Mouse (Mus musculus): ENCODE results near the gene B4galt3.

Gene B4galt3

DNA sequence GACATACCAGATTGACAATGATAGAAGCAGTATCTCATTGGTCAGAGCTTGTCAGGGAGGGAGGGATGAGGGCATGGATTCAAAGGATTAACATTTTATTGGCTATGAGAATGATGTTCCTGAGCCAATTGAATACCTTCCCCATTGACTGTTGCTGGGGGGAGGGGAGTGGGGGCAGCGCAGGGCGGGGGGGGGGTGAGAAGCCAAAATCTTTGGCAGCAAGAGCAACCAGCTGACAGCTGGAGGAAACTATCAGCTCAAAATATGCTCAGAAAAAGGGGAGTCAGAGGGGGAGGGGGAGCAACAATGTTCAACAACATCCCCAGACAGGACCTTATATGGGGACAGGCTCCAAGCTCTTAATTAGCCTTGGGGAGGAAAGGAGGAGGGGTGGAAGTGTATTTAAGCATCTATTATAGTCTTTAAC lies 6.9 kb upstream of the B4galt3 start:
- DNase-seq (ENCODE audit: low read depth, low spot score) = peak; percentile 83

DNA sequence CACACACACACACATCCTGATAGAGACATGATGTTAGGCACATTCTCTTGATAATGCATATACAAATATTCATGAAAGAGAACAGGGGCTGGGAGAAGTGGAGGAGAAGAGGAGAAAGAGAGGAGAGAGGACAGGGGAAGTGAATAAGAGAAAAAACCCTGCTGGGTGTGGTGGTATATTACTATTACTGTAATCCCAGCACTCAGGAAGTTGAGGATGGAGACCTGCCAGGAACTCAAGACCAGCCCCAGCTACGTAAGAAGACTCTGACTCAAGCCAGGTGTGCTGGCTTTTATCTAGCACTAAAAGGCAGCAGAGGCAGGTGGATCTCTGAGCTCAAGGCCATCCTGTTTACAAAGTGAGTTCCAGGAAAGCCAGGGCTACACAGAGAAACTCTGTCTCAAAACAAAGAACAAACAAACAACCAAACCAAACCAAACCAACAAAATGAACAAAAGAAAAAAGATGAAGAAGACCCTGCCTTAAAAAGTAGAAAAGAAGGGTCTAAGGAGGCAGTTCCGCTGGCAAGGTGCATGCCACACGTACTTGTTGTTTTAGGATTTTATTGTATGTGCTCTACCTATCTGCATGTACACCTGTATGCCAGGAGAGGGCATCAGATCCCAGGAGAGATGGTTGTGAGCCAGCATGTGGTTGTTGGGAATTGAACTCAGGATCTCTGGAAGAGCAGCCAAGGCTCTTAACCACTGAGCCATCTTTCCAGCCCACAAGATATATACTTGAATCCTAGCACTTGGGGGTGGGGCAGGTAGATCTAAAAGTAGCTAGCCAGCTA lies 6.3 kb upstream of the B4galt3 start:
- DNase-seq (ENCODE audit: low read depth, low spot score) = no peak

DNA sequence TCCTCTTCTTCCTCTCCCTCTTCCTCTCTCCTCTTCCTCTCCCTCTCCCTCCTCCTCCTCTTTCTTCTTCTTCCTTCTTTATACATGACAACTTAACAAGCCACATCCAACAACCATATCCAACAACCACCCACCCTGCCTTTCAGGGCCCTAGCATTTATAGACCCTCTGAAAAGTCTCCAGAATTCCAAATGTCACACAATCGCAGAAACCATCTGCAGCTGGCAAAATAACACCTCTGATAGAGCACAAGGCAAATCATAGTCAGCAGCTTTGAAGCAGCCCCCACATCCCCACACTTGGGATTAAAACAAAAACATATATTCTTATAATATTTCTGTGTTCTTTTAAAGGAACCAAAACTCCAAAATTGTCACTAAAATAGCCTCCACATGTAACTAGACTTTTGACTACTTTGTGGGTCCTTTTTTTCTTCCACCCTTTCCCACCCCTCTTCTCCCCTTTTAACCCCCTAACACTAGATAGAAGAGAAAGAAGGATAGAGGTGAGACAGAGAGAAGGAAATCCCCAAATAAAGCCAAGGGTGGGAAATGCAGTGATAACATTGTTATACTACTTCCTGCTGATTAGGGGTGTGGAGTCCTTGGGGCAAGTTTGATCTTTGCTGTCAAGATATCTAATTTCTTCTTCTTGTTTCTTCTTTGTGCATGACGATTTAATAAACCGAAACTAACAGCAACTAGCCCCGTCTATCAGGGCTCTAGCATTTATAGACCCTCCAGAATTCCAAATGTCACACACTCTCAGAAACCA lies 4.0 kb upstream of the B4galt3 start:
- DNase-seq (ENCODE audit: low read depth, low spot score) = no peak

DNA sequence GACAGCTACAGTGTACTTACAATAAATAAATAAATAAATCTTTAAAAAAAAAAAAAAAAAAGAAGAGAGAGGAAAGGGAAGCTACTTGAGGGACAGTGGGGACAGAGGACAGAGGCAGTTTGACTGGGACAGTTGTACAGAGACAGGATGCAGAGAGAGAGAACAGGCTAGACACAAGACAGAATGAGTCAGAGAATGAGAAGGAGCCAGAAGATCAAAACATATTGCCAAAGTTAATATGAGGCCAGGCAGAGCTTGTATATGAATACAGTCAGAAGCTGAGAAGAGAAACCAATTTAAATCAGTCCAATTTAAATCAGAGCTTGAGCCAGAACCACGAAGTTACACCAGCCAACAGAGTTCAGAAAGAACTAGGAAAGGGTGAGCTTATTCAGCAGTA lies 1.8 kb upstream of the B4galt3 start:
- DNase-seq (ENCODE audit: low read depth, low spot score) = no peak

DNA sequence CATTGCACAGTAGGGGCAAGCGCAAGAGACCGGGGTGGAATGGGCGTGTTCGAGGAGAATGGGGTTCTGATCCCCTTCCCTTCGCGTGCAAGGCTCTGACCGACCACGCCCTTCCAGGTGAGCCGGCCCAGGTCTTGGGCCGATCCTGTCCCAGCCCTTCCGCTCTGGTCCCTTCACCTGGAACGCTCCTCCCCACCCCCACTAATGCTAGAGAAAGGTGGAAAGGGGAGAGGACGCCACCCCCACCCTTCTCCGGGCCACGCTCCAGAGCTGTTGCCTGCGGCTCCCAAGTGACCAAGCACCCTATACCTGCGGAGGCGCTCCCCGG lies 409 bp downstream of the B4galt3 start:
- no peak for DNase-seq (ENCODE audit: low read depth, low spot score)

DNA sequence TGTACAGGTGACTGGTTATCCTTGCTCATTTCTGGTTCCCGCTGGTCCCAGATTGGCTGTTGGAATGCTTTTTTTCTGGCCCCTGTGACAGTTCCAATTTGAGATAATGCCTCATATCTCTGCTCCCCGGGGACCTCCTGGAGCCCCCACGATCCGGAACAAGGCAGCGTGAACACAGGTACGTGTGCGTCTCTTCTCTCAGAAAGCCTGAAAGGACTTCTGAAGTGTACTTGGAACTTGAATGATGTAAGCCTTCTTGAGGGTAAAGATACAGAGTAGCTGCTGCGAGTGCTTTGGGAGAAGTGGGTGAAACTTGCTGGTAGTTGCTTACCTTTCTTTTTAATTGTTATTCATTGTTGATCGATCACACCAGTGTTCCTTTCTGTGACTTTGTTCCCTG lies 1.1 kb downstream of the B4galt3 start:
- DNase-seq (ENCODE audit: low read depth, low spot score) = no peak

DNA sequence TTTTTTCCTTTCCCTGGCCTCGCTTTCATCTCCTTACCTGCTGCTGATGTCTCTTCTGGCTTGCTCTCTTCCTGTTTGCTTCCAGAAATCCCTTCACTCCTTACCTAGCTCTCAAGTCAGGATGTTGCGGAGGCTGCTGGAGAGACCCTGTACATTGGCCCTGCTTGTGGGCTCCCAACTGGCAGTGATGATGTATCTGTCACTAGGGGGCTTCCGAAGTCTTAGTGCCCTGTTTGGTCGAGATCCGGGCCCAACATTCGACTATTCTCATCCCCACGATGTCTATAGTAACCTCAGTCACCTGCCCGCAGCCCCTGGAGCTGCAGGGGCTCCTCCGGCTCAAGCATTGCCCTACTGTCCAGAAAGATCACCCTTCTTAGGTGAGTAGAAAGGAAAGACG lies 1.5 kb downstream of the B4galt3 start:
- DNase-seq (ENCODE audit: low read depth, low spot score) = no peak

DNA sequence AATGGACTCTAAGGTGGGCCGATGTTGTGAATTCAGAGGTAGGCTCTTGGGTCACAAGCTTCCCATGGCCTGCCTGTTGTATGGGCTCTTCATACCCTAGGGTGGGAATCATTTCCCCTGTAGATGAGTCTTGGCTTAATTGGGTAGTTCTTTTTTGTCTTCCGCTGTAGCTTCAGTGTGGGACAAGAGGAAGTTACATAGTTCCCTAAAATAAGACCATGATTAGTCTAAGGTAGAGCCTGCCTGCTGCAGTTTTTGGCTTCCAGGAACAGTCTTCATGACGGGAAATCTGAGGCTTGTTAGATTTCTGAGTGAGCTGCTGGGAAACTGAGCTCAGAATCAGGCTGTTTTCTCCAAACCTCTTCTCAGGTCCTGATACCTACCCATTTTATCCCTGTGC lies 2.0 kb downstream of the B4galt3 start:
- no peak for DNase-seq (ENCODE audit: low read depth, low spot score)

DNA sequence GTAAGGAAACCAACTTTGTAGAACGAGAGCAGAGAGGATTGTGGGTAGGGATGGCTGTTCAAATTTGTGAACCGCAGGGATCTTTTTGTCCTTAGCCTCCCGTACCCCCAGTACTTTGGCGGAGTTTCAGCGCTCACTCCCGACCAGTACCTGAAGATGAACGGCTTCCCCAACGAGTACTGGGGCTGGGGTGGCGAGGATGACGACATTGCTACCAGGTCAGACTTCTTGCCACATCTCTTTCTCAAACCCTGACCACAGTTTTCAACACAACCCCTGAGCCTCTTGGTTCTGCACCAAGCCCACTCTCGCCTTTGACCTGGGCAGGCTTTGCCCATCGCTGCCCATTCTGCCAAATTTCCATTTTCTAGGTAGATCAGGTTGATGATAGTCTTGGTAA lies 4.0 kb downstream of the B4galt3 start:
- DNase-seq (ENCODE audit: low read depth, low spot score) = no peak

DNA sequence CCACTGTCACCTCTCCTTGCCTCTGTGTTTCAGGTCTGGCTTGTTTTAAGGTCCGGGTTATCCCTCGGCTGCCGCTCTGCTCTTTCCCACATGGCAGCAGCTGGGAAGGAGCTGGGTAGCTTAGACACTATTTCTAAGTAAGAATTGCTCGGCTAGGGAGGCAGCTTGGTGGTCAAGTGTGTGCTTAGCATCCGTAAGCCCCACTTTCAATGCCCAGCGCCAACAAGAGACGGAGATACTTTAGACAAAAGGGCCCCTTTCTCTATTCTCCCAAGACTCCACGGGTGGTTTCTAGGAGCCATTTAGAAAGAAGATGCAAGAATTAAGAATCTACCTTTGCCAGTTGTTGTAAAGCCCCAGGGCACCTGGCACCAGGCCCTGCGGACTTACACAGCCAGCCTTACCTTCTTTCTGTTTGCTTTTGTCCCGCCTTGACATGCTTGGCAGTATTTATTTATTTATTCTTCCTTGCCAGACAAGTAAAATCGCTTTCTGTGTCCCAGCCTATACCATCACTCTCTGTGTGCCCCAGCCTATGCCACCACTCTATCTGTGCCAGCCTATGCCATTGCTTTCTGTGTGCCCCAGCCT lies 5.1 kb downstream of the B4galt3 start:
- no peak for DNase-seq (ENCODE audit: low read depth, low spot score)

DNA sequence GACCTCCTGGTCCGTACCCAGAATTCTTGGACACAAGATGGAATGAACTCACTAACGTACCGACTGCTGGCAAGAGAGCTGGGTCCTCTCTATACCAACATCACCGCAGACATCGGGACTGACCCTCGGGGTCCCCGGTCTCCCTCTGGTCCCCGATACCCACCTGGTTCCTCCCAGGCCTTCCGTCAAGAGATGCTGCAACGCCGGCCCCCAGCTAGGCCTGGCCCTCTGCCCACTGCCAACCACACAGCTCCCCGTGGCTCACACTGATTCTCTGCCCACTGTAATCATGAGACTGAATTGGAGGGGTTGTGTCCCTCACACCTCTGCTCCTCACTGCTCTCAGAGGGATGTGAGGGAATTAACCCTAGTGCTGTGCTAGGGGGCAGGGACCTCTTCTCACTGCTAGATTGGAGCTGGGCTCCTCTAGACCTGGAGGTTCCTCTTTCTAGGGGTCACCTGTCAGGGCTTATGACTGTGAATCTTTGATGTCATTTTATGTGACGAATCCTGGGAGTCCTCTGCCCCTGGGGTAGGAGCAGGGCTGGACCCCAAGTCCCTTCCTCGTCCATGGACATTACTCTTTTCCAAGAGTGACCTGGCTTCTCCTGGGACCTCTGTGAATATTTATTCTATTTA lies 6.1 kb downstream of the B4galt3 start:
- DNase-seq (ENCODE audit: low read depth, low spot score) = no peak

DNA sequence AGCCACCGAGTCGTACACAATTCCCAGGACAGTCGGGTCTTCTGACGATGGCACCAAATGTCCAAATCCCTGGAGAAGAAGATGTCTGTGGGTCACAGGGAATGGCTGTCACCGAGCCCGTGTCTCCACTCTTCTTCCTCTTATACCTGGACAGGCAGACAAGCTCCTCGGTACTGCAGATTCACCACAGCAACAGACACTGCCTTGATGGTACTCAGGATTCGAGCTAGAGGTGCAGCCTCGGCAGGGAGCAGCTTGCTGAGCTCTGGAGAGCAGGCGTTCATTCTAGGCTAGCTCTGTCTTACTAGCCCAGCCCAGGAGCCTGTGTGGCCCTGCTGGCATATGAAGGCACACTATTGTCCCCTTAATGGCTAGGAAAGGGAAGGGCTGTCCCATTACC lies 7.6 kb downstream of the B4galt3 start:
- no peak for DNase-seq (ENCODE audit: low read depth, low spot score)

DNA sequence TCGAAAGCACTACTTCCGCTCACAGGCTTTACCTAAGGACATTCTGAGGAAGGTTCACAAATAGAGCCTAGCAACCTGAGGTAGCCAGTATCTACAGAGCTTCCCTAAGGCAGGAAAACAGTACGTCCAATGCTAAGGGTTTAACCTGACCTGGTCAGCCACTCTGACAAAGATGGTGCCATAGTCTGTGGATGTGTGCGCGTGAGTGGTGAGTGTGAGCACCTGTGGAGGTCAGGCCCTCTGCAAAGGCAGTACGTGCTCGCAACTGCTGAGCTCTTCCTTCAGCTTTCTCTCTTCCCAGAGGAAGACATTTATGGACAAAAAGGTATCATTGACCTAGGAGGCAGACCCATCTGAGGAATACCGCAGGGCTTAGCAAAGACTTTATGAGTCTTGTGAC lies 8.3 kb downstream of the B4galt3 start:
- no peak for DNase-seq (ENCODE audit: low read depth, low spot score)

DNA sequence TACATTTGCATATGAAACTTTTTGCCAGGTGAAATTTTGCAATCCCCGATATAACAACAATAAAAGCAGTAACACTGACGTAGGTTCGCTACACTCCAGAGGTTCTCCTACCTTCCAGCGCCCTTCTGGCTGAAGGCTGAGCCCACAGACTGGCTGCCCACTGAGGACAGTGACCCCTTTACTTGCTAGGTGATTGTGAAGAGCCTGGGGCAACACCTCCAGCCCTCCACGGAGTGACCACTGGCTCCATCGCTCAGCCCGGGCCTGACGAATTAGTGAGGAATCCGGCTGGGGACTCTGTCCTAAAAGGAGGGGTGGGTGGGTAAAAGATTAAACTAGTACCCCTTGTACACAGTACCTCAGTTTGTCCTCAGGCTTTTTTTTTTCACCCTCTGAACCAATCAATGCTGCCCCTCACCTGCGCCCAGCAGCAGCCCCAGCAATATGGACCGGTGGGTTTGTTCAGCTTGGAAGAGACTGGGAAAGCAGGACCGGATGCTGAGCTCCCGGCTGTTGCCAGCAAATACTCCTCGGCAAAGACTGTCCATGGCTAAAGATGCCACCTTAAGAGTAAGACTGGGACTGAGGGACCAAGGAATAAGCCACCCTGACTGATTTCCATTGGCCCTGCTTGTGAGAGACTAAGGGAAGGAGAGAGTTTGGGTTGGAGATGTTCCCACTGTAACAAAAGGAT lies 9.0 kb downstream of the B4galt3 start:
- no peak for DNase-seq (ENCODE audit: low read depth, low spot score)

DNA sequence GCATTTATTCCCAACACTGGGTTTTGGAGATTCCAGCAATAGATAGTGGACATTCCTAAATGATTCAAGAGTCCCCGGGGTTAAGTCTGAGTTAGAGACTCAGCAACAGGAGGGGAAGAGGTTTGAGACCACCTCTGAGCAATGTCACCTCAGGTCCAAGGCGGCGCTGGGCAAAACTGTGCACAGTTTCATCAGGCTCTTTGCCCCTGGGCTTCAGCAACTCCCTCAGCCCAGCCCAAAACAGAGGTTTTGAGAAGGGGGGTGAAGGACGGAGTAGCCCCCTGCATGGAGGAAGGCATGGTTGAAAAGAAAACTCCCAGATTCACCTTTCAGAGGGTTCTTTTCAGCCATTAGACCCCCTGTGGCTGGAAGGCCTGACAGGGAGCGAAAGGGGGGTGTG lies 9.6 kb downstream of the B4galt3 start:
- DNase-seq (ENCODE audit: low read depth, low spot score) = no peak

DNA sequence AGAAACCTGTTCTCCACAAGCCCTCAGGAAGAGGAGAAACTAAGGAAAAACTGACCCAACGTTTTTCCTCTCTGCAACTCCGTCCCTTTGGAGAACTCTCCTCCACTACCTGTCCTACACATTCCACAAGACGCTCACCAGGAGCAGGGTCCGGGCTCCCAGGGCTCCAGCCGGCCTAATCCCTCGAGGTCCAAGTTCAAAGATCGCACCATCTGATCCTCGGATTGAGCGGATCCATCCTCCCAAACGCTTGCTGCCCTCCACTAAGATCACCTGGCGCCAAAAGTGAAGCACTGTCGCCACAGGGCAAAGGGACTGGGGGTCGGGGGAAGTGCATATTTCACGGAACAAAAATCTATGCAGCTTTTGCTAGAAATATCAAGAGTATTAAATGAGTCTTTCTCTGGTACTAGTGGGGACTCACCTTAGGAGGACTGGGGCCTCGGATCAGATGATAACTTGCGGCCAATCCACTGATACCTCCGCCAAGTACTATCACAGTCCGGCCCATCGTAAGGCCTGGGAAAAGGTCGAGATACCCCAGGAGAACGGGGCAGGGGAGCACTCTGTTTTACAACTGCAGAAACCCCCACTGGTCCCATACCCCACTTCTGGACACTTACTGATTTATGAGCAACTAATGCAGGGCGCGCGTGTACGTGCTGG lies 10.3 kb downstream of the B4galt3 start:
- DNase-seq (ENCODE audit: low read depth, low spot score) = no peak

DNA sequence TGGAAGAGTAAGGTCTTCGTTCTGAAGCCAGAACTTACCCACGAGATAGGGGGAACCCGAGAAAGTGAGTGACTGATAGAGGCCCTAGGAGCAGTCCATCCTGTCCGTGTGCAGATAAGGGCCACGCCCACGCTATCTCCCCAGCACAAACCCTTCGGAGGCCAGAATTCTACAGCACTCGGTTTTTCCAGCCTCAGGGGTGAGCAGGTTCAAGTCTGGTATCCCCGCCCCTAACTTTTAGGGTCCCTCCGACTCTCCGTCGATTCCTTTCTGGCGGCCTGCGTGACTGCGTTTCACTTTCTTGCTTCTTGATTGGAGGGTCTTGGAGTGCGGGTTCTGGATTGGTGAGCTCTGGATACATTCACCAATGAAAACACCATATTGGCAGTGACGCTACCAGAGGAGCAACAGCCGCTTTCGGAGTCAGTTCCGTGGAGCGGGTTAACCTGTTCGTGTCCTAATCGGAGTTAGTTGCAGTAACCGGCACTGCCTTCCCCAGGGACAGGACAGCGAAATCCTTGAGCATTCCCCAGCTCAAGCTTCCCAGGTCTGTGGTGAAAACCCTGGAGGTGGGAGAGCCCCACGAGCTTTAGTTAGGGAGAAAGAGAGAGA lies 10.9 kb downstream of the B4galt3 start, which contains the start of gene Ppox:
Gene Ppox, minus strand, starts transcription at position 271 of the 612 bp plus-strand sequence.
- DNase-seq (ENCODE audit: low read depth, low spot score) = peak; percentile 97

DNA sequence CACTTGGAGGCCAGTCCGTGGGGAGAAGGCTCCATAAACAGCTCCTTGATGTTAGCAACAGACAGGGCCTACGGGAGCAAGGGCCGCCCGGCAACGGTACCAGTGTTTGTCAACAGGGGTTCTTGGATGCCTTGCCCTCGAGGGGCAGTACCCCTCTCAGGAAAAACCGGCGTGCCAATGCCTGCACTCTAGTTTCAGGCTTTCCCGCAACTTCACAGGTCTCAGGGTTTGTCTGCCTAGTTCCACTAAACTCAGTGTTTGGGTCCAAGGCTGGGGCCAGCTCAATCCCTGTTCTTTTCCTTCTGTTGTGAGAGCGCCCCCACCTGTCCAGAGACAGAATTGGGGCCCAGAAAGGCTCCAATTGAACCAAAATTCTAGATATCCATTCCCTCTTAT lies 11.4 kb downstream of the B4galt3 start:
- DNase-seq (ENCODE audit: low read depth, low spot score) = no peak

DNA sequence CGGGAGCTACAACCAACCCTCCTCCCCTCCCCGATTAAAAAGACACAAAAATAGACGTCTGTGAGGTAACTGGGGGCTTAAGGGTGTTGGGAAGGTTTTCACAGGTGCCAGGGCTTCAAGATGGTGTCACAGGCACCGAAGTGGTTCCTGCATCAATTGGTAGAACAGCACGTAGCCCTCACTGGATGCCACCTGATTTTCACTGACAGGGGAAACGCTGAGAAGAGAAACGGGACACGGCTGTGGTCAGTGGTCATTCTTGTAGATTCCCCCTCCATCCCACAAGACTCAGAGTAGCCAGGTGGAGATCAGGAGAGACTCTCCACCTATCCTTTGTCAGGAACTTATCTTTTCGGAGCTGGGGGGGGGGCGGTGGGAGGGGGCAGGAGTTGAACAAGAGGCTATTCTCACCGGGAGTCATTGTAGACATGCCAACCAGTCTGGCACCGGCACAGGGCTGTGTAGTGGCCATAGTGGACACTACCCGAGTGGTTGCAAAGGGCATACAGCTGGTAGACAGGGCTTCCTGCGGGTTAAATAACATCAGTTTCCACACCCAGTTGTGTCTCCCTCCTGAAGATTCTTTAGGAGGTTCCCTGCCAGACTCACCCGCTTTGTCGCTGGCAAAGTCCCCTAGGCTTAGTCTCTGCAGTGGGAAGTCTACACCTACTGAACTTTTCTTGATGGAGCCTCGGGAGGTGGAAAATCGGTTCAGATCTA lies 12.1 kb downstream of the B4galt3 start:
- DNase-seq (ENCODE audit: low read depth, low spot score) = no peak

Measured in brain, embryonic 18.5 days (tissue).